Mouse (Mus musculus) embryonic fibroblast, embryonic 13.5 days (primary cell): ENCODE results near the gene Agtrap. TPM values are rescaled to one million over a fixed set of nuclear protein-coding genes. Genes with fewer than 3 reads are reported as not detected.
"Not testable (repeated sequence)": the region's sequence is repeated elsewhere in the genome, so short reads cannot be mapped to it uniquely, and the experiment has no call there.

Source experiments
- H3K27ac ChIP-seq: 2 replicates; pipeline ENCODE4 v1.5.1; 2012; ENCODE audit warnings: low read length, control low read depth, inconsistent platforms; ENCODE audit not compliant: insufficient read depth
- H3K4me1 ChIP-seq: 2 replicates; pipeline ENCODE4 v1.6.1; 2011; ENCODE audit warnings: low read length; ENCODE audit not compliant: control insufficient read depth, insufficient read depth
- H3K4me3 ChIP-seq: 2 replicates; pipeline ENCODE4 v1.5.1; 2011; ENCODE audit warnings: mild to moderate bottlenecking, control low read depth, low read length; ENCODE audit not compliant: insufficient read depth
- CTCF ChIP-seq: IDR thresholded peaks from 2 replicates; pipeline ENCODE4 v1.5.1; 2011; ENCODE audit warnings: mild to moderate bottlenecking, control low read depth, low read length, moderate library complexity, borderline replicate concordance; ENCODE audit not compliant: insufficient read depth
- POLR2A ChIP-seq: IDR thresholded peaks from 2 replicates; pipeline ENCODE4 v1.6.1; 2011; ENCODE audit warnings: low read depth, mild to moderate bottlenecking, control low read depth, low read length, moderate library complexity
- polyA plus RNA-seq: library from polyadenylated mRNA; stranded (reverse); fragments of >200 nt; gene quantifications from 2 replicates; pipeline ENCODE4 v1.2.4, GENCODE M21; 2011; ENCODE audit warnings: low read depth; ENCODE audit not compliant: missing spikeins, insufficient read length

Agtrap gene
- polyA plus RNA-seq, 1 experiment, result 17.2 TPM

GRCm38 (mm10) chr4:148121982-148122693, 34.3 kb upstream of the Agtrap start:
- TF ChIP-seq CTCF (no peak), POLR2A (no peak)
- no peak overlapping the region for H3K27ac ChIP-seq
- no peak overlapping the region for H3K4me3 ChIP-seq
- H3K4me1 ChIP-seq, result no peaks in the 10 kb centered on the region

DNA sequence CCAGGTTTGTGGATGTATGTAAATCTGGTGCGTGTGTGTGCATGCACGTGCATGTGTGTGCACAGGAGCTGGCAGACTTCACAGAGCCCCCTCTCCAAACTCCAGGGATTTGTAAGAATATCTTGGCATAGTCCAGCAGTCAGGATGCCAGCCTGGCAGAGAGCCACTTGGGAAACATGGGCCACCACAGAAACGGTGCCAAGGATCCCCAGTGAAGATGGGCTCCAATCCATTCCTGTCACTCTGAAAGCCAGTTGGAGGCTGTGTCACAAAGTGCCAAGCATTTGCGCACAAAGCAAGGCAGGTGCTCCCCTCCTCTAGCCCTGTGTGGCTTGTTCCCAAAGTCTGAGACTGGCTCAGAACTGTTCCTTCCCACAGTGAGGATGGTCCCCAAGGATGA, 33.5 kb upstream of the Agtrap start:
- Histone ChIP-seq H3K4me1 (no peaks in the 10 kb centered on the region), H3K27ac (no peak overlapping the region)
- TF ChIP-seq CTCF, result no peak
- TF ChIP-seq POLR2A, result no peak

DNA sequence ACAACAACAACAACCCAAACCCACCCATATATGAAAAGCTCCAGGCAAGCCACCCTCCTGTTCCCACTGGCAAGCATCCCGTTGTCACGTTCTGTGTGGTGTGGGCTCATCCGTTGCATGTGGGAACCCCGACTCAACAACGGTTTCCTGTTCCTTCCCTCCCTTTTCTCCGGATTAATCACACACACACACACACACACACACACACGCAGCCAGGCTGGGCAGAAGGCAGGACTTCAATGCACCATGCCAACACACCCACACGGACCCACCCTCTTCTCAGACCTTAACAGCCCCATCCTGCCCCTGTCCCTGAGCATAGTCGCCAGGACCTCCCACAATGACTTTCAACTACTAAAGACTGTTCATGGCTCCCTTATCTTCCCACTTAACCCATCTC, 32.7 kb upstream of the Agtrap start:
- Histone ChIP-seq H3K4me3 (no peak overlapping the region), H3K27ac (no peak overlapping the region), H3K4me1 (no peaks in the 10 kb centered on the region)
- TF ChIP-seq CTCF, result no peak

More for the DNA sequence above, 33.5 kb upstream of the Agtrap start:
- no peak overlapping the region for H3K4me3 ChIP-seq

DNA sequence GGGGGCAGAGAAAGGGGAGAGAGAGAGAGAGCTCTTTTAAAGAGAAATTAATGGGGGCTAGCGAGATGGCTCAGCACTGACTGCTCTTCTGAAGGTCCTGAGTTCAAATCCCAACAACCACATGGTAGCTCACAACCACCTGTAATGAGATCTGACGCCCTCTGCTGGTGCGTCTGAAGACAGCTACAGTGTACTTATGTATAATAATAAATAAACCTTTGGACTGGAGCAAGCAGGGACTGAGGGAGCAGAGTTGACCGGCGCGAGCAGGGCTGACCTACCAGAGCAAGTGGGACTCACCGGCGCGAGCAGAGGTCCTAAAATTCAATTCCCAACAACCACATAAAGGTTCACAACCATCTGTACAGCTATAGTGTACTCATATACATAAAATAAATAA, 31.7 kb upstream of the Agtrap start:
- not testable (repeated sequence) for H3K27ac ChIP-seq, H3K4me1 ChIP-seq, H3K4me3 ChIP-seq

DNA sequence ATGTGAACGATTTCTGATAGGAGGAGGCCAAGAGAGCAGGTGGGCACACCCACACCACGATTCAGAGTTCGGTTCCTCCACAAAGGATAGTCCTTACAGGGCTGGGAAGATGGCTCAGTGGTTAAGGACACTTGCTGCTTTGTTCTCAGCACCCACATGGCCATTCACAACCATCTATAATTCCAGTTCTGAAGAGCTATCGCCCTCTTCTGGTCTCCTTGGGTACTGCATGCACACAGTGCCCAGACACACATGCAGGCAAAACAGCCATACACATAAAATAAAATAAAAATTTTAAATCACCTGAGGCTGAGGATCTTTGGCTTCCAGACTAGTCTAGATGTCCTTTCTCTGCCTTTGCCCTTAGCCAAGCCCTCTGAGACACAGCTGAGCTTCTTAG, 29.6 kb upstream of the Agtrap start:
- Histone ChIP-seq H3K4me3 (no peak overlapping the region), H3K27ac (no peak overlapping the region), H3K4me1 (no peaks in the 10 kb centered on the region)
- TF ChIP-seq CTCF, result no peak
- no peak for TF ChIP-seq POLR2A

- Histone ChIP-seq H3K27ac (no peak overlapping the region), H3K4me3 (no peak overlapping the region), H3K4me1 (no peaks in the 10 kb centered on the region)
- TF ChIP-seq CTCF, result no peak
These were observed 28.8 kb upstream of the Agtrap start for GRCm38 (mm10) chr4:148116657-148117056.

- Histone ChIP-seq H3K4me3 (no peak overlapping the region), H3K4me1 (no peaks in the 10 kb centered on the region), H3K27ac (no peak overlapping the region)
- TF ChIP-seq CTCF (0 out of 2 replicates have a peak, but pooled peaks have one; percentile 11), POLR2A (no peak)
These were observed 27.6 kb upstream of the Agtrap start for GRCm38 (mm10) chr4:148115467-148115866.

GRCm38 (mm10) chr4:148114758-148115391, 27.0 kb upstream of the Agtrap start:
- Histone ChIP-seq H3K4me3 (no peak overlapping the region), H3K4me1 (no peaks in the 10 kb centered on the region), H3K27ac (no peak overlapping the region)
- TF ChIP-seq POLR2A (no peak), CTCF (peak; percentile 99)

- Histone ChIP-seq H3K4me1 (no peaks in the 10 kb centered on the region), H3K27ac (no peak overlapping the region), H3K4me3 (no peak overlapping the region)
- TF ChIP-seq CTCF (no peak), POLR2A (no peak)
These were observed 24.7 kb upstream of the Agtrap start for GRCm38 (mm10) chr4:148112519-148112918.

GRCm38 (mm10) chr4:148109215-148109614, 21.4 kb upstream of the Agtrap start:
- no peak for TF ChIP-seq POLR2A
- no peak for TF ChIP-seq CTCF
- H3K27ac ChIP-seq, result no peak overlapping the region
- no peaks in the 10 kb centered on the region for H3K4me1 ChIP-seq
- no peak overlapping the region for H3K4me3 ChIP-seq

DNA sequence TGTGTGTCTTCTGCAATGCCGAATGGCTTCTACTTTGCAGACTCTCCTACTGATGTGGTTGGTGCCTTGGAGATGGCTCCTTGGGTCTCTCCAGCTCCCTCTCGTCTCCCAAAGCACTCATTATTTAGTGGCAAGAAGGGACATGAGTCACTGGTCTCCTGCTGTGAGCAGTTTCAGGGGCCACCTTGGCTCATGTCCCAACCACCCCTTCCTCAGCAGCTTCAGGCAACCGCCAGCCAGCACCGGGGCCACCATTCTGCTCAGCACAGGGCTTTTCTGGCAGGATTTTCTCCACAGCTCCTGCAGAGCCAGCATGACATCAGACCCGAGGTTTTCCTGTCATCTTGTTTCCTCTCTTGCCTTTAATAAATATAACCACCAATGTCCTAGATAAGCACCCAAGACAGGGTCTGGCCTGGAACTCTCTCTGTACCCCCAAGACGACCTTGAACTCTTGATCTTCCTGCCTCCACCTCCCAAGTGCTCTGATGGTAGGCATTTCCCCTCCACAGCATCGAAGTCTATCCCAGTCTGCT, 20.8 kb upstream of the Agtrap start:
- Histone ChIP-seq H3K4me1 (no peaks in the 10 kb centered on the region), H3K27ac (no peak overlapping the region), H3K4me3 (no peak overlapping the region)
- TF ChIP-seq POLR2A, result no peak
- TF ChIP-seq CTCF, result no peak
